Mouse (Mus musculus): Measurements from ENCODE around the gene Dgkg. TPM values are rescaled to one million over a fixed set of nuclear protein-coding genes. Genes with fewer than 3 reads are reported as not detected.

Dgkg gene
- polyA plus RNA-seq, 1 experiment from 2014 or later = 2.0 TPM

- Histone ChIP-seq H3K27ac (no peak overlapping the region), H3K4me2 (no peak overlapping the region), H3K9ac (no peak overlapping the region), H3K4me3 (no peak overlapping the region), H3K4me1 (peaks cover 6% of the 10 kb centered on the region; the same call in 1 of the 2 replicates), H3K36me3 (replicated peaks) (no peaks in the 10 kb centered on the region), H3K9me3 (no peaks in the 10 kb centered on the region), H3K27me3 (replicated peaks) (no peaks in the 10 kb centered on the region)
- WGBS = 30% methylated on average over 2 of the region's 2 CpGs
- no peak for ATAC-seq (replicated peaks)
Measured at GRCm38 (mm10) chr16:22583401-22583800, 73.6 kb downstream of the Dgkg start.

GRCm38 (mm10) chr16:22582173-22582929 is 74.7 kb downstream of the Dgkg start:
- Histone ChIP-seq H3K4me1 (peaks cover 6% of the 10 kb centered on the region; the same call in 1 of the 2 replicates), H3K27ac (no peak overlapping the region), H3K9me3 (no peaks in the 10 kb centered on the region), H3K36me3 (replicated peaks) (no peaks in the 10 kb centered on the region), H3K9ac (no peak overlapping the region), H3K27me3 (replicated peaks) (no peaks in the 10 kb centered on the region), H3K4me3 (no peak overlapping the region), H3K4me2 (no peak overlapping the region)
- 60% methylated on average over 11 of the region's 11 CpGs for WGBS
- no peak for ATAC-seq (replicated peaks)

GRCm38 (mm10) chr16:22580103-22580502 is 76.9 kb downstream of the Dgkg start:
- no peak overlapping the region for H3K4me2 ChIP-seq
- no peaks in the 10 kb centered on the region for H3K36me3 ChIP-seq (replicated peaks)
- no peak overlapping the region for H3K27ac ChIP-seq
- H3K9ac ChIP-seq = no peak overlapping the region
- ATAC-seq (replicated peaks) = no peak
- no peaks in the 10 kb centered on the region for H3K27me3 ChIP-seq (replicated peaks)
- H3K9me3 ChIP-seq = no peaks in the 10 kb centered on the region
- no peak overlapping the region for H3K4me3 ChIP-seq
- WGBS = 45% methylated on average over 5 of the region's 5 CpGs
- peaks cover 6% of the 10 kb centered on the region; the same call in 1 of the 2 replicates for H3K4me1 ChIP-seq

GRCm38 (mm10) chr16:22578883-22579282 is 78.1 kb downstream of the Dgkg start:
- H3K9me3 ChIP-seq = no peaks in the 10 kb centered on the region
- no peaks in the 10 kb centered on the region for H3K27me3 ChIP-seq (replicated peaks)
- no peak overlapping the region for H3K4me3 ChIP-seq
- peaks cover 6% of the 10 kb centered on the region; the same call in 1 of the 2 replicates for H3K4me1 ChIP-seq
- ATAC-seq (replicated peaks) = no peak
- H3K36me3 ChIP-seq (replicated peaks) = no peaks in the 10 kb centered on the region
- H3K9ac ChIP-seq = no peak overlapping the region
- H3K4me2 ChIP-seq = no peak overlapping the region
- WGBS = 92% methylated on average over 10 of the region's 10 CpGs
- H3K27ac ChIP-seq = no peak overlapping the region

GRCm38 (mm10) chr16:22577656-22578055 is 79.4 kb downstream of the Dgkg start:
- H3K27ac ChIP-seq = no peak overlapping the region
- 65% methylated on average over 8 of the region's 8 CpGs for WGBS

GRCm38 (mm10) chr16:22574164-22574563 is 82.9 kb downstream of the Dgkg start:
- no peaks in the 10 kb centered on the region for H3K36me3 ChIP-seq (replicated peaks)
- WGBS = 72% methylated on average over 7 of the region's 7 CpGs

More at GRCm38 (mm10) chr16:22577656-22578055, 79.4 kb downstream of the Dgkg start:
- H3K4me3 ChIP-seq = no peak overlapping the region
- ATAC-seq (replicated peaks) = no peak
- no peak overlapping the region for H3K9ac ChIP-seq
- H3K9me3 ChIP-seq = no peaks in the 10 kb centered on the region
- no peak overlapping the region for H3K4me2 ChIP-seq
- H3K4me1 ChIP-seq = peaks cover 4% of the 10 kb centered on the region; the same call in 1 of the 2 replicates
- H3K27me3 ChIP-seq (replicated peaks) = no peaks in the 10 kb centered on the region
- H3K36me3 ChIP-seq (replicated peaks) = no peaks in the 10 kb centered on the region

GRCm38 (mm10) chr16:22572641-22573341 is 84.2 kb downstream of the Dgkg start:
- Histone ChIP-seq H3K27ac (no peak overlapping the region), H3K4me2 (no peak overlapping the region), H3K4me3 (no peak overlapping the region), H3K4me1 (no peaks in the 10 kb centered on the region), H3K9ac (no peak overlapping the region), H3K27me3 (replicated peaks) (0 out of 2 replicates have a peak, but pooled peaks cover 5% of the 10 kb centered on the region), H3K9me3 (no peaks in the 10 kb centered on the region), H3K36me3 (replicated peaks) (no peaks in the 10 kb centered on the region)
- ATAC-seq (replicated peaks) = no peak
- 45% methylated on average over 21 of the region's 21 CpGs for WGBS

More at GRCm38 (mm10) chr16:22574164-22574563, 82.9 kb downstream of the Dgkg start:
- H3K9ac ChIP-seq = no peak overlapping the region
- H3K4me1 ChIP-seq = no peaks in the 10 kb centered on the region
- H3K27me3 ChIP-seq (replicated peaks) = 0 out of 2 replicates have a peak, but pooled peaks cover 5% of the 10 kb centered on the region
- ATAC-seq (replicated peaks) = no peak
- no peak overlapping the region for H3K4me3 ChIP-seq
- no peak overlapping the region for H3K4me2 ChIP-seq
- no peaks in the 10 kb centered on the region for H3K9me3 ChIP-seq
- H3K27ac ChIP-seq = no peak overlapping the region

GRCm38 (mm10) chr16:22564907-22565272 is 92.1 kb downstream of the Dgkg start:
- Histone ChIP-seq H3K27me3 (replicated peaks) (0 out of 2 replicates have a peak, but pooled peaks cover 4% of the 10 kb centered on the region), H3K9me3 (no peaks in the 10 kb centered on the region), H3K4me3 (no peak overlapping the region), H3K4me2 (no peak overlapping the region), H3K36me3 (replicated peaks) (no peaks in the 10 kb centered on the region), H3K9ac (no peak overlapping the region), H3K4me1 (no peaks in the 10 kb centered on the region), H3K27ac (no peak overlapping the region)
- ATAC-seq (replicated peaks) = peak; percentile 16; the same call in 1 of the 2 replicates
- WGBS = 75% methylated on average over 3 of the region's 3 CpGs

GRCm38 (mm10) chr16:22564259-22564906 is 92.6 kb downstream of the Dgkg start:
- Histone ChIP-seq H3K27ac (no peak overlapping the region), H3K9me3 (no peaks in the 10 kb centered on the region), H3K4me1 (no peaks in the 10 kb centered on the region), H3K36me3 (replicated peaks) (no peaks in the 10 kb centered on the region), H3K27me3 (replicated peaks) (0 out of 2 replicates have a peak, but pooled peaks cover 4% of the 10 kb centered on the region), H3K4me2 (no peak overlapping the region), H3K9ac (no peak overlapping the region), H3K4me3 (no peak overlapping the region)
- 66% methylated on average over 14 of the region's 14 CpGs for WGBS
- ATAC-seq (replicated peaks) = peak; percentile 78

- H3K27ac ChIP-seq = no peak overlapping the region
- no peak overlapping the region for H3K4me3 ChIP-seq
- no peaks in the 10 kb centered on the region for H3K9me3 ChIP-seq
- ATAC-seq (replicated peaks) = no peak
- no peaks in the 10 kb centered on the region for H3K4me1 ChIP-seq
- no peaks in the 10 kb centered on the region for H3K36me3 ChIP-seq (replicated peaks)
- H3K4me2 ChIP-seq = no peak overlapping the region
- 0 out of 2 replicates have a peak, but pooled peaks cover 4% of the 10 kb centered on the region for H3K27me3 ChIP-seq (replicated peaks)
- no peak overlapping the region for H3K9ac ChIP-seq
Measured at GRCm38 (mm10) chr16:22563594-22563993, 93.4 kb downstream of the Dgkg start.

- 21% methylated on average over 2 of the region's 2 CpGs for WGBS
- Histone ChIP-seq H3K4me1 (no peaks in the 10 kb centered on the region), H3K9me3 (no peaks in the 10 kb centered on the region), H3K4me2 (no peak overlapping the region), H3K9ac (no peak overlapping the region), H3K36me3 (replicated peaks) (no peaks in the 10 kb centered on the region), H3K27ac (no peak overlapping the region), H3K27me3 (replicated peaks) (peaks cover 8% of the 10 kb centered on the region; the same call in 1 of the 2 replicates), H3K4me3 (no peak overlapping the region)
- ATAC-seq (replicated peaks) = no peak
Measured at GRCm38 (mm10) chr16:22554996-22555395, 102.0 kb downstream of the Dgkg start.

GRCm38 (mm10) chr16:22552351-22552750 is 104.7 kb downstream of the Dgkg start:
- ATAC-seq (replicated peaks) = no peak
- H3K27ac ChIP-seq = no peak overlapping the region
- no peaks in the 10 kb centered on the region for H3K9me3 ChIP-seq
- peaks cover 8% of the 10 kb centered on the region; the same call in 1 of the 2 replicates for H3K27me3 ChIP-seq (replicated peaks)
- H3K9ac ChIP-seq = no peak overlapping the region
- no peaks in the 10 kb centered on the region for H3K36me3 ChIP-seq (replicated peaks)
- no peak overlapping the region for H3K4me2 ChIP-seq
- WGBS = 60% methylated on average over 9 of the region's 9 CpGs
- H3K4me3 ChIP-seq = no peak overlapping the region
- H3K4me1 ChIP-seq = peaks cover 12% of the 10 kb centered on the region
